Mouse (Mus musculus) spleen, adult 18-20 months (tissue): Measurements from ENCODE around the gene Gm12258.

ENCODE experiments used
- DNase-seq, 2 experiments: peaks; one replicate each; pipeline ENCODE4 v3.0.0; 2022; ENCODE audit warnings: mixed read lengths in 2 of 2

Gene Gm12258

DNA sequence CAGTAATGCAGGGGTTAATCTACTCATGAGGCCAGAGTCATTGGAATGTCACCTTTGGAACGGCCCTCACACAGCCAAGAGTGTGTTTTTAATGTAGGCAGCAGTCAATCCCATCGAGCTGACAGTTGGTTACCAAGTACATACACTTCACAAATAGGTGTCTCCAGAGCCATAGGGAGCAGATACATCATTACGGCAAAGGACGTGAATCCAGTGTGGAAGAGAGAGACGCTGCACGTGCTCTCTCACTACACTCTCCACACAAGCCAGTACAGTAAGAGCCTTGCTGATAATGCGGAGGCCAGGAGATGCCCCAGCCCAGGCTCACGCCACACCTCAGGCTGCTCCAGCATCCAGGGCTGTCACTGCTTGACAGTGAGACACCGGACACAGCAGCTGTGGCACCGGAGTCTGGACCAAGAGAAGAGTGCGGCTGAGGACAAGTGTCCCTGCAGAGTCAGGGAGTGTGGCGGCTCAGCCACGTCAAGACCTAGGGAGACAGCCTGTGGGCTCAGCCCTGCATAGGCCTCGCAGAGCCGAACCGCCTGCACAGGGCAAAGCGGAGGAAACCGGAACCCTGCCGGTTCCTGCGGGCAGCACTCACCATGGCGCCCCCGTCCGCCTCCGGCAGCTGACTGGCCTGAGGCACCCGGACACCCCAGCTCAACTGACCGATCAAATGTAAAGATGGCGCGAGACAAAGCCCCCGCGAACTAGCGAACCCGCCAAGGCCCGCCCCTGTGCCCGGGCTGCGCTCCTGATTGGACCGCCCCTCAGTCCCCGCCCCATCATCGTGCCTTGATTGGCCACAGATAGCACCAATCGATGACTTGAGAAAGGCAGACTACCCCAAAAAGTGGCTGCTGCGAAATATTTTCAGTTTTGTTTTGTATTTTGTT is 56.8 kb downstream of the Gm12258 start, which contains the start of gene Zfp39:
Gene Zfp39 (minus strand): TSS at position 715 of the 899 bp plus-strand sequence.
- peak; percentile 94 to 99 for DNase-seq

DNA sequence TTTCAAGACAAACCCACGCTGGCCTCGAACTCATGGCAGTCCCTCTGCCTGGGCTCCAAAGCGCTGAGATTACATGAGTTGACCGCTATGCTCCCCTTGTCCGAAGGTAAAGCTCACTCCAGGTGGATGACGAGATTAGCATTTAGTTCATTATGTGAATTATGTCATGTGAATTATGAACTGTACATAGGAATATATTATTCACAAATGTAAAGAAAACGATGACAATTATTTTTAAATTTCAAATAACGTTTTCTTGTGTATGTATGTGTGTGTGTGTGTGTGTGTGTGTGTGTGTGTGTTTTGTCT is 57.4 kb downstream of the Gm12258 start:
- DNase-seq = no peak

DNA sequence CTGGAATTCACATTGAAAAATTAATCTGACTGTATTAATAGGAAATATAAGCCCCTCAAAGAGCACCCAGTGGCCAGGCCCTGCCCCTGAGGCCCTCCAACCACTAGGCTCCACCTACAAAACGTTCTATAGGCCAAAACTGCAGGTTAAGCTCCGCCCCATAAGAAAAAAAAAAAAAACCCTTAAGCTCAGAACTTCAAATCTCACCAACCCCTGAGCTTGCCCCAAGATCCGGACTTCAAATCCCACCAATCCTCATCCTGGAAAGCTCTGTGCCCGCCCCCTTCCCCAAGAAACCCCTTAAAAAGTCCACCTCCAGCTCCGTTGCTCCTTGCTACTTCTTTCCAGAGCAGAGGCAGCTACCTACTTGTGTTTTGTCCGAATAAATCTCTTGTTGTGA is 57.9 kb downstream of the Gm12258 start:
- DNase-seq = peak in 1 of 2 experiments; percentile 8
